Mouse (Mus musculus): Measurements from ENCODE around the gene Zfp687.

Zfp687 gene

GRCm38 (mm10) chr3:94960322-94960721 is 54.9 kb downstream of the Zfp687 start:
- in situ Hi-C loops (cut with MboI), result no loop called here

- in situ Hi-C loops (cut with MboI), result loop anchor here (5.0 kb wide), 1 partner anchor 42 kb away; no protein-coding TSS in a partner anchor
Observed at GRCm38 (mm10) chr3:94959871-94960270, 55.4 kb downstream of the Zfp687 start.

GRCm38 (mm10) chr3:94958295-94958694 is 57.0 kb downstream of the Zfp687 start:
- in situ Hi-C loops (cut with MboI), result loop anchor here (5.0 kb wide), 1 partner anchor 44 kb away; no protein-coding TSS in a partner anchor
